Mouse (Mus musculus) activated CD4-positive, CD25-positive, alpha-beta regulatory T cell, adult 4 months (primary cell): ENCODE data around the gene Npnt. TPM values are rescaled to one million over a fixed set of nuclear protein-coding genes. Genes with fewer than 3 reads are reported as not detected.

Experiments used
- ATAC-seq: one replicate; pipeline ENCODE4 v1.8.0; 2017
- polyA plus RNA-seq, 2 experiments: library from polyadenylated mRNA; unstranded; fragments of 100-300 nt; shearing (Covaris generic); gene quantifications; one replicate each; pipeline ENCODE4 v1.2.1; 2017

The Npnt gene
- under 1 TPM in 1 of 2 experiments, not detected in 1; 0.29 TPM for polyA plus RNA-seq

DNA sequence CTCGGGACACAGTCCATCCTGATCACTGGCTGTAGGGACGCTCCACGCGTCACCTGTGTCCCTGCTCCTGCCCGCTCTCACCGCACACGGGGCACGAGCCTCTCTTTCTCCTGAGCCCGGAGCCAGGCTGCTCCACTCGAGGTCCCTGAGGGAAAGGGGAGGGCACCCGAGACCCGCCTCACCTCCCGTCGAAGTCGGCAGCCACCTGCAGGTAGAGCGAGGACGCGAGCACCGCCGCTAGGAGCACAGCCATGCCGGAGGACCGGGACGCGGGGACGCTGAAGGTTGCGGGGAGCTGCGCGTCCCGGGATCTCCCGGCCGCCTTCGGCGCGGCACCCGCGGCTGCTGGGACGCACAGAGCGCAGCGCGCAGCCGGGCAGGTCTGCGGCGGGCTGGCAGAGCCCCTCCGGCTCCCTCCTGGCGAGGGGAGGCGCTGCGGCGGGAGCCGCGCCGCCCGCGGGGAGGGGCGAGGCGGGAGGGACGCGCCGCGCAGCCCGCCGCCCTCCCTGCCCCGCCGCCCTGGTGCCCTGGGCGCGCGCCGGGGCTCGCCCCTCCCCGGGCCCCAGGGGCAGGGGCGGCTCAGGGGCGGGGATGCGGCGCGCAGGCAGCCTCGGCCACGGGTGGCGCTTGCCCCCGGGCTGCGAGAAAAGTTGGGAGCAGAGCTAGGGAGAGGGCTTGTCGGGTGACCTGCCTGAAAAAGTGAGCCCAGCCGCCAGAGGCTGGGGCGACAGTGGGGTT lies at the start of gene Npnt:
Gene Npnt, minus strand, starts transcription at position 501 of the 738 bp plus-strand sequence.
- no peak for ATAC-seq

- no peak for ATAC-seq
Observed at GRCm38 (mm10) chr3:132996299-132996698, 46.2 kb upstream of the Npnt start.

GRCm38 (mm10) chr3:132995904-132996267 lies 45.8 kb upstream of the Npnt start:
- no peak for ATAC-seq

DNA sequence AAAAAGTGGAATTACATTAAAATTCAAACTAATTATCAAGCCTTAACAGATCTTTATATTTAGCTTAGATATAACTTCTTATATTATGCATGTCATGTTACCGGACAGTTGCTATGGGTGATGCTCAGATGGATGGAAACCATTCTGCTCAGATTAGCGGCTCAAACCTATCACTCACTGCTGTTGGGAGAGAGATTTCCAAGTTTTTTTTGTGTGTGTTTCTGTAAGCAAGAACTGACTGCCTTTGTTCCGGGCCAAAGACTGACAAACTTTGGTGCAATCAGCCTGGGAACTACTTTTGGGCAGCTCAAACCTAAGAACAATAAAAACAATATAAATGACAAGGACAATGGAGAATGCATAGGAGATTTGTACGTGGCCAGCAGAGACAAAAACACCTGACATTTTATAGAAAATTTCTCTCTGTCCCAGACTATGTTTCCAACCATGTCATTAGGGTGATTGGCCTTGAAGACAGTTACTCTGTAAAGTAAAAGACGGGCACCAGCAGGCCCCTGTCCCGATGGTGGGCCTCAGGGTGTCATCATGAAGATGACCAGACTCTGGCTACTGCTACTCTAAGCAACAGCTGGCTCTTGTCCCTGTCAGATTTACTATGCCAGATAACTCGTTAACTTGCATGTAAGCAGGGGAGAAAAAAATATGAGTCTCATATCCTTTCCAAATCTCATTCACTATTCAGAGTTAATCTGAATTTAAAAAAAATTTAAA lies 45.2 kb upstream of the Npnt start:
- ATAC-seq: no peak

GRCm38 (mm10) chr3:132986188-132986587 lies 36.1 kb upstream of the Npnt start:
- no peak for ATAC-seq

GRCm38 (mm10) chr3:132983845-132984485 lies 33.9 kb upstream of the Npnt start:
- no peak for ATAC-seq

- no peak for ATAC-seq
Observed at GRCm38 (mm10) chr3:132981968-132982367, 31.9 kb upstream of the Npnt start.

DNA sequence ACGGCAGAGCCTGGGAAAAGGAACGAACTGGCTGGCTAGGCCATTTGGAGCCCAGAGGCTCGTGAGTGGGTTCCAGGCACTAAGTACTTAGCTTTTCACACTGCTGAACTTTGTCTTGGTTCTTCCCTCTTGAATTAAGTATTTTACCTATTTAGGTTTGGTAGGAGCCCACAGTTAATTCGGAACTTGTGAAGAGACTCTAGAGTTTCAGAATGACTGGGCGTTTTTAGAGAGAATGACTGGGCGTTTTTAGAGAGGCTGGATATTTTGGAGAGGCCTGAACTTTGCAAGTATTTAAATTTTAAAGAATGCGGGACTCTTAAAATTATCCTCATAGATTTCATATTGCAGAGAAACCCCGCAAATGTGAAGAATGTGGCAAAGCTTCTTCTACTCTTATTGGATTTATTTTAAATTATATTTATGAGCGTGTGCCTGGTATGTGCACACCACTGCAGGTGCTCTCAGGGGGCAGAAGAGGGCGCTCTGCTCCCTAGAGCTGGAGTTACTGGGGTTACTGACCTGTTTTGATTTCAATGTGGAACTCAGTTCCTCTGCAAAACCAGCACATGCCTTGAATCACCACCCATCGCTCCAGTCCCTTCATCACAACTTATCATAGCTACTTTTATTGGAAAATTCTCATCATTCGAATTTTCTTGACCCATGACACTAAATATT lies 29.8 kb upstream of the Npnt start:
- no peak for ATAC-seq

- no peak for ATAC-seq
Observed at GRCm38 (mm10) chr3:132966255-132966654, 16.2 kb upstream of the Npnt start.

GRCm38 (mm10) chr3:132964715-132965507 lies 14.8 kb upstream of the Npnt start:
- no peak for ATAC-seq

GRCm38 (mm10) chr3:132962631-132963361 lies 12.7 kb upstream of the Npnt start:
- ATAC-seq: no peak

DNA sequence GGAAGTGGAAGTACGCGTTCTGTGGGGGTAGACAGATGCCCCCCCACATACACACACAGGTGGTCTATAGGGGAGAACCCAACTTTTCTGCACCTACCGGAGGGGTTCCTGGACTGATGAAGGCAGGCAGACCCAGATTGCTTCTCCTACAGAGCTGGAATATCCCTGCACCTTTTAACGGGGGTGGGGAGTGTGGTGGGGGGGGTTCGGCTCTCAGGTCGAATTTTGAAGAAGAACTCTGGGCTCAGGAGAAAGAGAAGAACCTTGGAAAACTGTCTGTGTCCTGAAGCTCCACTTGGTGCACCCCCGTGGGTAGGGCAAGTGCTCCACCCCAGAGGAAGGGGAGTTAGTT lies 414 bp upstream of the Npnt start:
- ATAC-seq: no peak

- ATAC-seq: no peak
Observed at GRCm38 (mm10) chr3:132949380-132949790, 706 bp downstream of the Npnt start.

GRCm38 (mm10) chr3:132948298-132948795 lies 1.7 kb downstream of the Npnt start:
- no peak for ATAC-seq

DNA sequence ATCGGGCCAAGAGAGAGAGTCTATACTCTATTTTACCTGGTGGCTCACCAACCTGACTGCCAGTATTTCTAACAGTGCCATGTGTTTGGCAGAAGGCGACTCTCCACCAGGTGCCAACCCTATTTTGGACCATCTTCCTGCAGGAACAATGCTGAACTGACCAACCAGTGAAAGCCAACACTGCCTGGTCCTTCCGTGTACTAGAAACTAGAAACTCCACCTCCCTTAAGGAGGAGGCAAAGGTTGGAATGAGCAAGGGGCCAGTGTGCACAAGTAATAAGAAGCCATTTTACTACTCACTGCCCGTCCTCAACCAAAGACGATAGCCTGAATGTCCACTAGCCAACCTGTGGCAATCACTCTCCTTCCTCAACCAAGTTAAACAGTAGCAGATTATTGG lies 4.0 kb downstream of the Npnt start:
- ATAC-seq: no peak

GRCm38 (mm10) chr3:132945669-132946068 lies 4.4 kb downstream of the Npnt start:
- no peak for ATAC-seq

- ATAC-seq: no peak
Observed at GRCm38 (mm10) chr3:132944609-132945008, 5.5 kb downstream of the Npnt start.

- no peak for ATAC-seq
Observed at GRCm38 (mm10) chr3:132944193-132944592, 5.9 kb downstream of the Npnt start.

GRCm38 (mm10) chr3:132942778-132943177 lies 7.3 kb downstream of the Npnt start:
- ATAC-seq: no peak

- ATAC-seq: no peak
Observed at GRCm38 (mm10) chr3:132940181-132940990, 9.7 kb downstream of the Npnt start.
